Mouse (Mus musculus): ENCODE data around the gene Hist2h3b. TPM values are rescaled to one million over a fixed set of nuclear protein-coding genes. Genes with fewer than 3 reads are reported as not detected.
A peak's percentile ranks its signal among the peaks of the same experiment; 100 is the strongest.

Hist2h3b gene
- total RNA-seq, 2 experiments from 2014 or later = 430 to 862 TPM

GRCm38 (mm10) chr3:96238954-96239793 is 29.3 kb upstream of the Hist2h3b start, which contains the start of gene Hist2h3c2:
Hist2h3c2 (minus strand) TSS chr3:96239127.
- ATAC-seq (replicated peaks; ENCODE audit: poor library complexity) = peak; percentile 62

GRCm38 (mm10) chr3:96239949-96240798 is 28.3 kb upstream of the Hist2h3b start, which contains the start of gene Hist2h2aa2:
Hist2h2aa2 (minus strand) TSS chr3:96240276.
- peak; percentile 56 for ATAC-seq (replicated peaks; ENCODE audit: poor library complexity)

- no peak for ATAC-seq (replicated peaks; ENCODE audit: poor library complexity)
Observed at GRCm38 (mm10) chr3:96240799-96241197, 27.7 kb upstream of the Hist2h3b start.

GRCm38 (mm10) chr3:96243921-96244572 is 24.4 kb upstream of the Hist2h3b start:
- no peak for ATAC-seq (replicated peaks; ENCODE audit: poor library complexity)

- peak; percentile 62 for ATAC-seq (replicated peaks; ENCODE audit: poor library complexity)
Observed at GRCm38 (mm10) chr3:96245003-96245886, 23.2 kb upstream of the Hist2h3b start, which contains the start of gene Hist2h2aa1. Hist2h2aa1 (plus strand) TSS chr3:96245497.

- ATAC-seq (replicated peaks; ENCODE audit: poor library complexity) = peak; percentile 51
Observed at GRCm38 (mm10) chr3:96246018-96246417, 22.4 kb upstream of the Hist2h3b start.

GRCm38 (mm10) chr3:96246427-96246856 is 22.0 kb upstream of the Hist2h3b start, which contains the start of gene Hist2h3c1:
Hist2h3c1 (plus strand) TSS chr3:96246685.
- peak; percentile 62 for ATAC-seq (replicated peaks; ENCODE audit: poor library complexity)

GRCm38 (mm10) chr3:96247356-96248140 is 20.9 kb upstream of the Hist2h3b start:
- ATAC-seq (replicated peaks; ENCODE audit: poor library complexity) = no peak

GRCm38 (mm10) chr3:96248141-96249033 is 20.1 kb upstream of the Hist2h3b start:
- ATAC-seq (replicated peaks; ENCODE audit: poor library complexity) = no peak

- ATAC-seq (replicated peaks; ENCODE audit: poor library complexity) = no peak
Observed at GRCm38 (mm10) chr3:96249034-96249345, 19.5 kb upstream of the Hist2h3b start.

GRCm38 (mm10) chr3:96250890-96251289 is 17.6 kb upstream of the Hist2h3b start:
- ATAC-seq (replicated peaks; ENCODE audit: poor library complexity) = no peak

- ATAC-seq (replicated peaks; ENCODE audit: poor library complexity) = peak; percentile 30
Observed at GRCm38 (mm10) chr3:96251787-96252186, 16.7 kb upstream of the Hist2h3b start.

- ATAC-seq (replicated peaks; ENCODE audit: poor library complexity) = peak; percentile 96
Observed at GRCm38 (mm10) chr3:96254683-96255355, 13.6 kb upstream of the Hist2h3b start.

- ATAC-seq (replicated peaks; ENCODE audit: poor library complexity) = no peak
Observed at GRCm38 (mm10) chr3:96255926-96256593, 12.4 kb upstream of the Hist2h3b start.

GRCm38 (mm10) chr3:96257190-96257589 is 11.3 kb upstream of the Hist2h3b start:
- no peak for ATAC-seq (replicated peaks; ENCODE audit: poor library complexity)

- ATAC-seq (replicated peaks; ENCODE audit: poor library complexity) = no peak
Observed at GRCm38 (mm10) chr3:96260220-96260619, 8.2 kb upstream of the Hist2h3b start.

- ATAC-seq (replicated peaks; ENCODE audit: poor library complexity) = no peak
Observed at GRCm38 (mm10) chr3:96261623-96262022, 6.8 kb upstream of the Hist2h3b start.

Measured in megakaryocyte progenitor cell, adult 5-6 weeks (primary cell).